Mouse (Mus musculus): ENCODE measurements around the gene Dcbld2. TPM values are rescaled to one million over a fixed set of nuclear protein-coding genes. Genes with fewer than 3 reads are reported as not detected.

The Dcbld2 gene
- polyA plus RNA-seq, 1 experiment = 71.2 TPM

GRCm38 (mm10) chr16:58479898-58480448 is 71.7 kb downstream of the Dcbld2 start:
- H3K27ac ChIP-seq (ENCODE audit: insufficient read depth, low read length) = no peak overlapping the region
- TF ChIP-seq POLR2A (IDR thresholded peaks at IDR 0.05; ENCODE audit: low read depth, low read length) = no peak
- no peak for TF ChIP-seq CTCF (IDR thresholded peaks at IDR 0.05; ENCODE audit: borderline replicate concordance, insufficient read depth, low read length)
- H3K4me1 ChIP-seq (ENCODE audit: control insufficient read depth, insufficient read depth, low read length) = peaks cover 4% of the 10 kb centered on the region; the same call in 1 of the 2 replicates
- no peak overlapping the region for H3K4me3 ChIP-seq (ENCODE audit: insufficient read depth, low read length)

- Histone ChIP-seq H3K4me1 (ENCODE audit: control insufficient read depth, insufficient read depth, low read length) (peaks cover 4% of the 10 kb centered on the region; the same call in 1 of the 2 replicates), H3K27ac (ENCODE audit: insufficient read depth, low read length) (no peak overlapping the region), H3K4me3 (ENCODE audit: insufficient read depth, low read length) (no peak overlapping the region)
- no peak for TF ChIP-seq CTCF (IDR thresholded peaks at IDR 0.05; ENCODE audit: borderline replicate concordance, insufficient read depth, low read length)
- no peak for TF ChIP-seq POLR2A (IDR thresholded peaks at IDR 0.05; ENCODE audit: low read depth, low read length)
Observed at GRCm38 (mm10) chr16:58481219-58481905, 73.1 kb downstream of the Dcbld2 start.

- Histone ChIP-seq H3K27ac (ENCODE audit: insufficient read depth, low read length) (no peak overlapping the region), H3K4me3 (ENCODE audit: insufficient read depth, low read length) (no peak overlapping the region), H3K4me1 (ENCODE audit: control insufficient read depth, insufficient read depth, low read length) (peaks cover 4% of the 10 kb centered on the region; the same call in 1 of the 2 replicates)
- no peak for TF ChIP-seq CTCF (IDR thresholded peaks at IDR 0.05; ENCODE audit: borderline replicate concordance, insufficient read depth, low read length)
- no peak for TF ChIP-seq POLR2A (IDR thresholded peaks at IDR 0.05; ENCODE audit: low read depth, low read length)
Observed at GRCm38 (mm10) chr16:58481906-58482270, 73.6 kb downstream of the Dcbld2 start.

- H3K4me1 ChIP-seq (ENCODE audit: control insufficient read depth, insufficient read depth, low read length) = peaks cover 4% of the 10 kb centered on the region; the same call in 1 of the 2 replicates
- H3K27ac ChIP-seq (ENCODE audit: insufficient read depth, low read length) = no peak overlapping the region
- no peak overlapping the region for H3K4me3 ChIP-seq (ENCODE audit: insufficient read depth, low read length)
- TF ChIP-seq CTCF (IDR thresholded peaks at IDR 0.05; ENCODE audit: borderline replicate concordance, insufficient read depth, low read length) (no peak), POLR2A (IDR thresholded peaks at IDR 0.05; ENCODE audit: low read depth, low read length) (no peak)
Observed at GRCm38 (mm10) chr16:58482296-58482695, 74.1 kb downstream of the Dcbld2 start.

- H3K4me3 ChIP-seq (ENCODE audit: insufficient read depth, low read length) = no peak overlapping the region
- H3K27ac ChIP-seq (ENCODE audit: insufficient read depth, low read length) = no peak overlapping the region
- no peaks in the 10 kb centered on the region for H3K4me1 ChIP-seq (ENCODE audit: control insufficient read depth, insufficient read depth, low read length)
- TF ChIP-seq POLR2A (IDR thresholded peaks at IDR 0.05; ENCODE audit: low read depth, low read length) (no peak), CTCF (IDR thresholded peaks at IDR 0.05; ENCODE audit: borderline replicate concordance, insufficient read depth, low read length) (no peak)
Observed at GRCm38 (mm10) chr16:58487861-58488260, 79.6 kb downstream of the Dcbld2 start.

GRCm38 (mm10) chr16:58496791-58497190 is 88.5 kb downstream of the Dcbld2 start:
- Histone ChIP-seq H3K4me3 (ENCODE audit: insufficient read depth, low read length) (no peak overlapping the region), H3K4me1 (ENCODE audit: control insufficient read depth, insufficient read depth, low read length) (no peaks in the 10 kb centered on the region), H3K27ac (ENCODE audit: insufficient read depth, low read length) (no peak overlapping the region)
- no peak for TF ChIP-seq POLR2A (IDR thresholded peaks at IDR 0.05; ENCODE audit: low read depth, low read length)
- no peak for TF ChIP-seq CTCF (IDR thresholded peaks at IDR 0.05; ENCODE audit: borderline replicate concordance, insufficient read depth, low read length)

GRCm38 (mm10) chr16:58497886-58498713 is 89.9 kb downstream of the Dcbld2 start:
- Histone ChIP-seq H3K27ac (ENCODE audit: insufficient read depth, low read length) (no peak overlapping the region), H3K4me3 (ENCODE audit: insufficient read depth, low read length) (no peak overlapping the region), H3K4me1 (ENCODE audit: control insufficient read depth, insufficient read depth, low read length) (no peaks in the 10 kb centered on the region)
- TF ChIP-seq POLR2A (IDR thresholded peaks at IDR 0.05; ENCODE audit: low read depth, low read length) (no peak), CTCF (IDR thresholded peaks at IDR 0.05; ENCODE audit: borderline replicate concordance, insufficient read depth, low read length) (no peak)

- TF ChIP-seq POLR2A (IDR thresholded peaks at IDR 0.05; ENCODE audit: low read depth, low read length) = no peak
- TF ChIP-seq CTCF (IDR thresholded peaks at IDR 0.05; ENCODE audit: borderline replicate concordance, insufficient read depth, low read length) = no peak
- Histone ChIP-seq H3K4me3 (ENCODE audit: insufficient read depth, low read length) (no peak overlapping the region), H3K4me1 (ENCODE audit: control insufficient read depth, insufficient read depth, low read length) (no peaks in the 10 kb centered on the region), H3K27ac (ENCODE audit: insufficient read depth, low read length) (no peak overlapping the region)
Observed at GRCm38 (mm10) chr16:58499172-58499584, 90.9 kb downstream of the Dcbld2 start.

GRCm38 (mm10) chr16:58499650-58500049 is 91.4 kb downstream of the Dcbld2 start:
- Histone ChIP-seq H3K27ac (ENCODE audit: insufficient read depth, low read length) (no peak overlapping the region), H3K4me3 (ENCODE audit: insufficient read depth, low read length) (no peak overlapping the region), H3K4me1 (ENCODE audit: control insufficient read depth, insufficient read depth, low read length) (no peaks in the 10 kb centered on the region)
- no peak for TF ChIP-seq POLR2A (IDR thresholded peaks at IDR 0.05; ENCODE audit: low read depth, low read length)
- TF ChIP-seq CTCF (IDR thresholded peaks at IDR 0.05; ENCODE audit: borderline replicate concordance, insufficient read depth, low read length) = no peak

Data from embryonic fibroblast, embryonic 13.5 days (primary cell).